In genomic region chr10:83039414-83039813, GRCm38 (mm10) we compare ENCODE assay signal across 19 mouse cellular contexts. TPM values are rescaled to one million over a fixed set of nuclear protein-coding genes. Genes with fewer than 3 reads are reported as not detected.
DNase-seq lines count a peak whose midpoint lies in the region; ATAC-seq lines count a peak whose summit lies in the region.
"Had no signal": no experiment of that assay in that cellular context is flagged by ENCODE, and none has a peak within 500 bp of the region (broad histone marks: within the 10 kb centered on the region; RNA-seq: fewer than 3 reads in every experiment).

No protein-coding gene starts in this region.

- no peaks in the 10 kb centered on the region for H3K9me3 ChIP-seq in limb, embryonic 10.5 days (replicated peaks)
- H3K9me3 ChIP-seq: embryonic facial prominence, embryonic 12.5 days; forebrain, embryonic 15.5 days; G1E; heart, embryonic 13.5 days; hindbrain, embryonic 12.5 days had no signal

- peaks cover 37% of the 10 kb centered on the region for H3K4me1 ChIP-seq in limb, embryonic 10.5 days

- peak; percentile 62 for ATAC-seq in granulocyte monocyte progenitor cell, adult 5-6 weeks (replicated peaks; ENCODE audit: poor library complexity, severe bottlenecking)
- ATAC-seq in megakaryocyte, adult 5-6 weeks (ENCODE audit: poor library complexity, severe bottlenecking) = 0 out of 2 replicates have a peak, but pooled peaks have one; percentile 35
- ATAC-seq: forebrain, embryonic 15.5 days; hindbrain, postnatal 0 days had no signal

- WGBS in limb, embryonic 10.5 days = 87% methylated on average over 10 of the region's 10 CpGs

- DNase-seq in thymus, postnatal 0 days (ENCODE audit: low spot score) = peak; percentile 58
- peak; percentile 29 to 59 for DNase-seq in thymus, postnatal 36 days
- no peak for DNase-seq in gastrocnemius, postnatal 4 days (ENCODE audit: low spot score in 2 of 2)
- no peak for DNase-seq in layer of hippocampus, postnatal 14 days (ENCODE audit: low spot score in 2 of 2)
- no peak for DNase-seq in limb, embryonic 10.5 days (ENCODE audit: low spot score)
- DNase-seq: adrenal gland, adult 8-10 months; cerebellum, adult 11 months; cerebellum, adult 8-10 months; cerebellum, postnatal 14 days; gastrocnemius, postnatal 10 days; heart, postnatal 36 days had no signal

- H3K4me3 ChIP-seq in limb, embryonic 10.5 days = no peak overlapping the region
- H3K4me3 ChIP-seq: embryonic facial prominence, embryonic 12.5 days; forebrain, embryonic 15.5 days; heart, embryonic 13.5 days; hindbrain, embryonic 12.5 days had no signal

- peaks cover 22% of the 10 kb centered on the region; the same call in 1 of the 2 replicates for H3K27me3 ChIP-seq in limb, embryonic 10.5 days (ENCODE audit: low read depth, poor library complexity, severe bottlenecking)
- H3K27me3 ChIP-seq: embryonic facial prominence, embryonic 12.5 days; forebrain, embryonic 15.5 days; hindbrain, embryonic 12.5 days had no signal

- H3K36me3 ChIP-seq in limb, embryonic 10.5 days = no peaks in the 10 kb centered on the region
- H3K36me3 ChIP-seq: embryonic facial prominence, embryonic 12.5 days; forebrain, embryonic 15.5 days; heart, embryonic 13.5 days; hindbrain, embryonic 12.5 days had no signal

- H3K27ac ChIP-seq in limb, embryonic 10.5 days = no peak overlapping the region
- H3K27ac ChIP-seq: embryonic facial prominence, embryonic 12.5 days; forebrain, embryonic 15.5 days; heart, embryonic 13.5 days; hindbrain, embryonic 12.5 days; hindbrain, postnatal 0 days had no signal

RNA-seq across cellular contexts. Expression of gene Chst11, which starts 54.1 kb away (rescaled TPM):
- 12.5 and 15.3 TPM in 2 replicates for total RNA-seq in granulocyte monocyte progenitor cell, adult 5-6 weeks (2014; fragmentation: Nextera tagmentation)
- total RNA-seq in granulocyte monocyte progenitor cell, adult 5-6 weeks (2017) = 20.8 TPM in 2 replicates
- 2.6 and 3.2 TPM in 2 replicates for total RNA-seq in megakaryocyte, adult 5-6 weeks (2015)
- total RNA-seq in megakaryocyte, adult 5-6 weeks (2017) = 3.9 and 5.9 TPM in 2 replicates
- 2.1 TPM in 2 replicates for polyA plus RNA-seq in thymus, postnatal 0 days (2015; fragmentation: Nextera tagmentation; extraction: Ambion mirVana)
- total RNA-seq in gastrocnemius, postnatal 4 days (2021) = 1 to 10 TPM; 2.3 to 2.6 TPM
- total RNA-seq in layer of hippocampus, postnatal 14 days (2021) = 10 to 100 TPM; 59.8 to 61.9 TPM
- polyA plus RNA-seq in limb, embryonic 10.5 days (2016; fragmentation: Nextera tagmentation; extraction: Ambion mirVana) = 1.2 and 1.5 TPM in 2 replicates

Comparison
In these comparisons a context has a peak if more than half of its experiments do, and no peak if none do; other contexts are left out.
1. DNase-seq: peak in thymus, postnatal 0 days (single experiment) and thymus, postnatal 36 days (2 of 2); none in gastrocnemius, postnatal 4 days (0 of 2), layer of hippocampus, postnatal 14 days (0 of 2) and limb, embryonic 10.5 days (single experiment).